In genomic region chr15:9124856-9125255, GRCm38 (mm10) we compare ENCODE assay signal across 25 mouse cellular contexts.
"Had no signal": no experiment of that assay in that cellular context is flagged by ENCODE, and none has a peak within 500 bp of the region (broad histone marks: within the 10 kb centered on the region; RNA-seq: fewer than 3 reads in every experiment).

No protein-coding gene starts in this region.

- H3K27me3 ChIP-seq: heart, embryonic 13.5 days; heart, embryonic 15.5 days; hindbrain, embryonic 12.5 days; intestine, embryonic 15.5 days; limb, embryonic 12.5 days; liver, embryonic 13.5 days had no signal

- DNase-seq: gastrocnemius, adult 2 months; gastrocnemius, postnatal 10 days; gastrocnemius, postnatal 25 days; heart, adult 2 months; heart, postnatal 14 days; heart, postnatal 36 days; kidney, adult 18-20 months; kidney, adult 8-10 months; kidney, postnatal 10 days; kidney, postnatal 25 days; kidney, postnatal 4 days; liver, embryonic 13.5 days had no signal

- H3K4me2 ChIP-seq: heart, embryonic 11.5 days; heart, embryonic 13.5 days; heart, embryonic 15.5 days; hindbrain, embryonic 12.5 days; hindbrain, embryonic 14.5 days; intestine, embryonic 15.5 days; limb, embryonic 12.5 days; liver, embryonic 13.5 days had no signal

- H3K4me1 ChIP-seq: heart, embryonic 13.5 days; heart, embryonic 15.5 days; hindbrain, embryonic 10.5 days; hindbrain, embryonic 12.5 days; intestine, embryonic 15.5 days; limb, embryonic 12.5 days had no signal

- H3K27ac ChIP-seq: gastrocnemius, adult 2 months; heart, adult 2 months; heart, embryonic 13.5 days; heart, embryonic 15.5 days; hindbrain, embryonic 10.5 days; hindbrain, embryonic 12.5 days; hindbrain, embryonic 14.5 days; intestine, embryonic 15.5 days; layer of hippocampus, adult 2 months; left cerebral cortex, adult 2 months; limb, embryonic 12.5 days; liver, embryonic 13.5 days had no signal

- H3K9me3 ChIP-seq: heart, embryonic 13.5 days; heart, embryonic 15.5 days; hindbrain, embryonic 10.5 days; hindbrain, embryonic 12.5 days; intestine, embryonic 15.5 days; limb, embryonic 12.5 days; liver, embryonic 13.5 days had no signal

- H3K4me3 ChIP-seq: gastrocnemius, adult 2 months; heart, adult 2 months; heart, embryonic 13.5 days; heart, embryonic 15.5 days; hindbrain, embryonic 10.5 days; hindbrain, embryonic 12.5 days; intestine, embryonic 15.5 days; layer of hippocampus, adult 2 months; left cerebral cortex, adult 2 months; limb, embryonic 12.5 days; liver, embryonic 13.5 days had no signal

- H3K9ac ChIP-seq: heart, embryonic 13.5 days; heart, embryonic 15.5 days; hindbrain, embryonic 12.5 days; hindbrain, embryonic 14.5 days; intestine, embryonic 15.5 days; limb, embryonic 12.5 days; liver, embryonic 13.5 days had no signal

- ATAC-seq: hindbrain, embryonic 16.5 days; inflammation-experienced regulatory T-cells, adult 6 months; intestine, embryonic 15.5 days; intestine, postnatal 0 days had no signal
